Mouse (Mus musculus): ENCODE measurements around the gene Gm3752. TPM values are rescaled to one million over a fixed set of nuclear protein-coding genes. Genes with fewer than 3 reads are reported as not detected.

The Gm3752 gene
- polyA plus RNA-seq (2017; shearing (Covaris generic)) = not detected

GRCm38 (mm10) chr14:7483662-7484061 is at the start of gene Gm3752:
TSS of gene Gm3752 (minus strand) at chr14:7483762.

GRCm38 (mm10) chr14:7450817-7451216 is 32.7 kb downstream of the Gm3752 start, which contains the start of gene Gm3755:
TSS of gene Gm3755 (minus strand) at chr14:7450917.

Other genes with a start within 250 kb of the Gm3752 start
- gene Gm3727, start 219.0 kb downstream of the Gm3752 start, polyA plus RNA-seq (2017; shearing (Covaris generic)) = not detected
- 0.42 TPM for gene Gm3739, start 168.7 kb downstream of the Gm3752 start, polyA plus RNA-seq (2017; shearing (Covaris generic))
- gene Gm5797, start 151.4 kb downstream of the Gm3752 start, polyA plus RNA-seq (2017; shearing (Covaris generic)) = not detected
- not detected for gene Gm8374, start 118.6 kb downstream of the Gm3752 start, polyA plus RNA-seq (2017; shearing (Covaris generic))
- gene Gm3755, start 32.8 kb downstream of the Gm3752 start, polyA plus RNA-seq (2017; shearing (Covaris generic)) = 0.29 TPM
- not detected for gene Gm3558, start 84.8 kb upstream of the Gm3752 start, polyA plus RNA-seq (2017; shearing (Covaris generic))
- not detected for gene Gm10338, start 111.8 kb upstream of the Gm3752 start, polyA plus RNA-seq (2017; shearing (Covaris generic))
- not detected for gene Gm10128, start 160.2 kb upstream of the Gm3752 start, polyA plus RNA-seq (2017; shearing (Covaris generic))